Mouse (Mus musculus) midbrain, postnatal 0 days (tissue): ENCODE measurements around the gene Svs6. TPM values are rescaled to one million over a fixed set of nuclear protein-coding genes. Genes with fewer than 3 reads are reported as not detected.

Source experiments
- ATAC-seq: fragments of 200-750 bp; cut with Nextera tagmentation; 2 replicates; pipeline ENCODE4 v1.8.0; 2017; ENCODE audit warnings: moderate number of reproducible peaks, mild to moderate bottlenecking, moderate TSS enrichment, moderate library complexity; ENCODE audit not compliant: low FRiP score
- DNase-seq: peaks from one replicate; pipeline ENCODE4 v3.0.0-alpha.2; 2015; ENCODE audit warnings: low spot score
- H3K27ac ChIP-seq: fragments of 300-500 bp; sonication (generic); 2 replicates; pipeline ENCODE4 v1.5.1; 2014; ENCODE audit warnings: low read depth, mild to moderate bottlenecking, low read length, mixed read lengths
- H3K27me3 ChIP-seq: fragments of 300-500 bp; sonication (generic); 2 replicates; pipeline ENCODE4 v1.6.1; 2014; ENCODE audit warnings: low read length, control low read depth, mixed read lengths; ENCODE audit not compliant: insufficient read depth
- H3K36me3 ChIP-seq: fragments of 300-500 bp; sonication (generic); 2 replicates; pipeline ENCODE4 v1.6.1; 2014; ENCODE audit warnings: low read length, control low read depth, mixed read lengths; ENCODE audit not compliant: insufficient read depth
- H3K4me1 ChIP-seq: fragments of 300-500 bp; sonication (generic); 2 replicates; pipeline ENCODE4 v1.6.1; 2014; ENCODE audit warnings: mild to moderate bottlenecking, control low read depth, antibody characterized with exemption, low read length, mixed read lengths; ENCODE audit not compliant: insufficient read depth
- H3K4me2 ChIP-seq: fragments of 300-500 bp; sonication (generic); 2 replicates; pipeline ENCODE4 v1.6.1; 2014; ENCODE audit warnings: low read depth, mild to moderate bottlenecking, low read length, mixed read lengths; ENCODE audit not compliant: poor library complexity, severe bottlenecking
- H3K4me3 ChIP-seq: fragments of 300-500 bp; sonication (generic); 2 replicates; pipeline ENCODE4 v1.5.1; 2014; ENCODE audit warnings: low read depth, mild to moderate bottlenecking, low read length, moderate library complexity
- H3K9ac ChIP-seq: fragments of 300-500 bp; sonication (generic); replicated peaks from 2 replicates; pipeline ENCODE4 v1.6.1; 2014; ENCODE audit warnings: mild to moderate bottlenecking, low read length, moderate library complexity, mixed read lengths; ENCODE audit not compliant: poor library complexity, severe bottlenecking
- H3K9me3 ChIP-seq: fragments of 300-500 bp; sonication (generic); 2 replicates; pipeline ENCODE4 v1.6.1; 2016; ENCODE audit warnings: low read length, control low read depth
- CTCF ChIP-seq: IDR thresholded peaks from 2 replicates; pipeline ENCODE4 v1.5.1; 2016; ENCODE audit warnings: antibody characterized with exemption, mild to moderate bottlenecking
- whole genome bisulfite sequencing: fragments of 180-500 bp; shearing (Covaris S2); extraction: QIAGEN DNeasy Blood & Tissue Kit; methylation state at CpG from one replicate; pipeline ENCODE4 v1.1.7; 2014; 5-methylcytosine and 5-hydroxymethylcytosine counted together
- microRNA-seq: library from miRNA; unstranded; fragments of <30 nt; microRNA quantifications from one replicate; pipeline ENCODE4, GENCODE M21; 2016; ENCODE audit warnings: borderline number of aligned reads
- polyA plus RNA-seq: library from polyadenylated mRNA; unstranded; fragments of >200 nt; fragmentation: Nextera tagmentation; extraction: Ambion mirVana; gene quantifications from 2 replicates; pipeline ENCODE4 v1.2.1, GENCODE M21; 2015
- total RNA-seq: library from RNA; depleted of rRNA; stranded (reverse); fragments of >200 nt; gene quantifications from 2 replicates; pipeline ENCODE4 v1.2.3, GENCODE M21; 2014; rRNA removed

The Svs6 gene
- total and polyA plus RNA-seq, 2 experiments from 2014 or later = not detected

GRCm38 (mm10) chr2:164359031-164359430 is 42.5 kb downstream of the Svs6 start:
- Histone ChIP-seq H3K9ac (no peak overlapping the region), H3K9me3 (no peaks in the 10 kb centered on the region), H3K4me3 (no peak overlapping the region), H3K4me1 (no peaks in the 10 kb centered on the region), H3K27me3 (no peaks in the 10 kb centered on the region), H3K27ac (no peak overlapping the region), H3K4me2 (no peak overlapping the region), H3K36me3 (no peaks in the 10 kb centered on the region)
- ATAC-seq = no peak
- no peak for DNase-seq
- WGBS = 87% methylated on average over 5 of the region's 5 CpGs
- no peak for TF ChIP-seq CTCF

- 76% methylated on average over 5 of the region's 5 CpGs for WGBS
- no peak for DNase-seq
Measured at GRCm38 (mm10) chr2:164359668-164360067, 43.1 kb downstream of the Svs6 start.

GRCm38 (mm10) chr2:164360974-164361657 is 44.6 kb downstream of the Svs6 start:
- 35% methylated on average over 13 of the region's 13 CpGs for WGBS
- no peak for DNase-seq
- H3K9ac ChIP-seq = no peak overlapping the region
- H3K9me3 ChIP-seq = no peaks in the 10 kb centered on the region
- H3K27ac ChIP-seq = no peak overlapping the region
- ATAC-seq = no peak
- H3K4me3 ChIP-seq = no peak overlapping the region
- no peaks in the 10 kb centered on the region for H3K36me3 ChIP-seq
- H3K4me2 ChIP-seq = no peak overlapping the region
- H3K27me3 ChIP-seq = no peaks in the 10 kb centered on the region
- no peaks in the 10 kb centered on the region for H3K4me1 ChIP-seq
- no peak for TF ChIP-seq CTCF

More at GRCm38 (mm10) chr2:164359668-164360067, 43.1 kb downstream of the Svs6 start:
- Histone ChIP-seq H3K9ac (no peak overlapping the region), H3K4me3 (no peak overlapping the region), H3K9me3 (no peaks in the 10 kb centered on the region), H3K27ac (no peak overlapping the region), H3K4me1 (no peaks in the 10 kb centered on the region), H3K4me2 (no peak overlapping the region), H3K36me3 (no peaks in the 10 kb centered on the region), H3K27me3 (no peaks in the 10 kb centered on the region)
- TF ChIP-seq CTCF = no peak
- ATAC-seq = no peak

GRCm38 (mm10) chr2:164366947-164367346 is 50.4 kb downstream of the Svs6 start:
- no peak overlapping the region for H3K27ac ChIP-seq
- H3K9ac ChIP-seq = no peak overlapping the region
- H3K36me3 ChIP-seq = no peaks in the 10 kb centered on the region
- no peaks in the 10 kb centered on the region for H3K27me3 ChIP-seq
- ATAC-seq (no peak), DNase-seq (no peak)
- no peak overlapping the region for H3K4me3 ChIP-seq
- no peaks in the 10 kb centered on the region for H3K9me3 ChIP-seq
- WGBS = 67% methylated on average over 3 of the region's 3 CpGs
- H3K4me2 ChIP-seq = no peak overlapping the region
- no peaks in the 10 kb centered on the region for H3K4me1 ChIP-seq
- TF ChIP-seq CTCF = no peak

Small RNA genes lying within 50 kb of the gene (microRNA-seq; reads per million reads assigned to microRNA genes)
- not detected for gene Mir7678

Other genes with a start within 250 kb of the Svs6 start
- 24.6 and 28.3 TPM in 2 replicates for gene Stk4, start 246.4 kb upstream of the Svs6 start, total RNA-seq
- gene Stk4, start 246.4 kb upstream of the Svs6 start, polyA plus RNA-seq = 11.1 and 13.7 TPM in 2 replicates
- gene Tomm34, start 245.6 kb upstream of the Svs6 start, total RNA-seq = 32.4 and 34.7 TPM in 2 replicates
- gene Tomm34, start 245.6 kb upstream of the Svs6 start, polyA plus RNA-seq = 45.3 and 46.7 TPM in 2 replicates
- gene Kcns1, start 145.6 kb upstream of the Svs6 start, total RNA-seq = 10.1 and 15.6 TPM in 2 replicates
- 3.8 and 4.3 TPM in 2 replicates for gene Kcns1, start 145.6 kb upstream of the Svs6 start, polyA plus RNA-seq
- not detected in 2 replicates for gene Wfdc5, start 134.0 kb upstream of the Svs6 start, total RNA-seq
- gene Wfdc5, start 134.0 kb upstream of the Svs6 start, polyA plus RNA-seq = not detected in 2 replicates
- not detected in 2 replicates for gene Wfdc12, start 126.1 kb upstream of the Svs6 start, total RNA-seq
- not detected in 2 replicates for gene Wfdc12, start 126.1 kb upstream of the Svs6 start, polyA plus RNA-seq
- not detected in 2 replicates for gene Wfdc15a, start 116.6 kb upstream of the Svs6 start, total RNA-seq
- gene Wfdc15a, start 116.6 kb upstream of the Svs6 start, polyA plus RNA-seq = not detected in 2 replicates
- not detected in 2 replicates for gene Wfdc15b, start 95.1 kb upstream of the Svs6 start, total RNA-seq
- gene Wfdc15b, start 95.1 kb upstream of the Svs6 start, polyA plus RNA-seq = not detected in 2 replicates
- not detected in 2 replicates for gene Svs2, start 78.3 kb upstream of the Svs6 start, total RNA-seq
- not detected in 2 replicates for gene Svs2, start 78.3 kb upstream of the Svs6 start, polyA plus RNA-seq
- gene Svs3b, start 60.1 kb upstream of the Svs6 start, total RNA-seq = not detected in 2 replicates
- gene Svs3b, start 60.1 kb upstream of the Svs6 start, polyA plus RNA-seq = not detected in 2 replicates
- not detected in 2 replicates for gene Svs4, start 38.3 kb upstream of the Svs6 start, total RNA-seq
- not detected in 2 replicates for gene Svs4, start 38.3 kb upstream of the Svs6 start, polyA plus RNA-seq
- not detected in 2 replicates for gene Svs3a, start 27.5 kb upstream of the Svs6 start, total RNA-seq
- gene Svs3a, start 27.5 kb upstream of the Svs6 start, polyA plus RNA-seq = not detected in 2 replicates
- not detected in 2 replicates for gene Svs5, start 16.0 kb downstream of the Svs6 start, total RNA-seq
- not detected in 2 replicates for gene Svs5, start 16.0 kb downstream of the Svs6 start, polyA plus RNA-seq
- not detected in 2 replicates for gene Slpi, start 72.3 kb downstream of the Svs6 start, total RNA-seq
- 0.27 and 0.36 TPM in 2 replicates for gene Slpi, start 72.3 kb downstream of the Svs6 start, polyA plus RNA-seq
- 0.77 TPM in 1 of 2 replicates, not detected in the other for gene Rbpjl, start 86.4 kb downstream of the Svs6 start, total RNA-seq
- 0.04 TPM in 1 of 2 replicates, not detected in the other for gene Rbpjl, start 86.4 kb downstream of the Svs6 start, polyA plus RNA-seq
- 1.9 and 2.0 TPM in 2 replicates for gene Matn4, start 88.4 kb downstream of the Svs6 start, total RNA-seq
- 1.9 and 2.1 TPM in 2 replicates for gene Matn4, start 88.4 kb downstream of the Svs6 start, polyA plus RNA-seq
- gene Sdc4, start 127.1 kb downstream of the Svs6 start, total RNA-seq = 13.8 and 20.3 TPM in 2 replicates
- 18.3 and 19.3 TPM in 2 replicates for gene Sdc4, start 127.1 kb downstream of the Svs6 start, polyA plus RNA-seq
- gene Sys1, start 140.2 kb downstream of the Svs6 start, total RNA-seq = 194 and 206 TPM in 2 replicates
- gene Sys1, start 140.2 kb downstream of the Svs6 start, polyA plus RNA-seq = 103 and 108 TPM in 2 replicates
- 4.7 and 15.0 TPM in 2 replicates for gene Gm20458, start 144.2 kb downstream of the Svs6 start, total RNA-seq
- gene Gm20458, start 144.2 kb downstream of the Svs6 start, polyA plus RNA-seq = 6.9 and 7.2 TPM in 2 replicates
- gene Trp53tg5, start 157.0 kb downstream of the Svs6 start, total RNA-seq = not detected in 2 replicates
- not detected in 2 replicates for gene Trp53tg5, start 157.0 kb downstream of the Svs6 start, polyA plus RNA-seq
- gene Dbndd2, start 169.4 kb downstream of the Svs6 start, total RNA-seq = 21.1 and 26.7 TPM in 2 replicates
- 24.8 and 25.4 TPM in 2 replicates for gene Dbndd2, start 169.4 kb downstream of the Svs6 start, polyA plus RNA-seq
- gene Pigt, start 180.8 kb downstream of the Svs6 start, total RNA-seq = 117 and 126 TPM in 2 replicates
- gene Pigt, start 180.8 kb downstream of the Svs6 start, polyA plus RNA-seq = 121 and 126 TPM in 2 replicates
- gene Wfdc2, start 245.7 kb downstream of the Svs6 start, total RNA-seq = 0.38 and 0.52 TPM in 2 replicates
- gene Wfdc2, start 245.7 kb downstream of the Svs6 start, polyA plus RNA-seq = 1.5 and 1.9 TPM in 2 replicates